Mouse (Mus musculus) intestine, embryonic 15.5 days (tissue): ENCODE measurements around the gene Hvcn1. TPM values are rescaled to one million over a fixed set of nuclear protein-coding genes. Genes with fewer than 3 reads are reported as not detected.

Experiments used
- polyA plus RNA-seq: library from polyadenylated mRNA; unstranded; fragments of >200 nt; fragmentation: Nextera tagmentation; extraction: Ambion mirVana; gene quantifications from 2 replicates; pipeline ENCODE4 v1.2.1, GENCODE M21; 2015

The Hvcn1 gene
- polyA plus RNA-seq, 1 experiment from 2014 or later: 5.8 TPM

Other genes starting within 250 kb of the Hvcn1 start
- 6.9 and 7.1 TPM in 2 replicates for gene Cux2, start 156.7 kb upstream of the Hvcn1 start, polyA plus RNA-seq
- gene Myl2, start 105.9 kb upstream of the Hvcn1 start, polyA plus RNA-seq: 0.45 and 0.62 TPM in 2 replicates
- not detected in 2 replicates for gene Ccdc63, start 66.0 kb upstream of the Hvcn1 start, polyA plus RNA-seq
- 240 and 244 TPM in 2 replicates for gene Ppp1cc, start 48.5 kb upstream of the Hvcn1 start, polyA plus RNA-seq
- 3.0 and 3.2 TPM in 2 replicates for gene Tctn1, start 57.7 kb downstream of the Hvcn1 start, polyA plus RNA-seq
- 10.4 and 11.0 TPM in 2 replicates for gene Pptc7, start 77.6 kb downstream of the Hvcn1 start, polyA plus RNA-seq
- gene Rad9b, start 147.4 kb downstream of the Hvcn1 start, polyA plus RNA-seq: 8.6 and 9.2 TPM in 2 replicates
- 268 and 278 TPM in 2 replicates for gene Vps29, start 147.6 kb downstream of the Hvcn1 start, polyA plus RNA-seq
- gene Gpn3, start 165.1 kb downstream of the Hvcn1 start, polyA plus RNA-seq: 62.9 and 67.2 TPM in 2 replicates
- 44.0 and 48.0 TPM in 2 replicates for gene Fam216a, start 165.6 kb downstream of the Hvcn1 start, polyA plus RNA-seq
- 128 and 138 TPM in 2 replicates for gene Arpc3, start 185.1 kb downstream of the Hvcn1 start, polyA plus RNA-seq
- 35.2 and 38.3 TPM in 2 replicates for gene Anapc7, start 214.9 kb downstream of the Hvcn1 start, polyA plus RNA-seq